Mouse (Mus musculus) thymus, adult 2 months (tissue): ENCODE measurements around the gene Ccm2l. TPM values are rescaled to one million over a fixed set of nuclear protein-coding genes. Genes with fewer than 3 reads are reported as not detected.

ENCODE experiments used
- DNase-seq: peaks from one replicate; pipeline ENCODE4 v3.0.0; 2021
- H3K27ac ChIP-seq: fragments of 200-500 bp; 2 replicates; pipeline ENCODE4 v1.5.1; 2012; ENCODE audit warnings: low read length, control low read depth; ENCODE audit not compliant: control insufficient read depth, insufficient read depth
- H3K27me3 ChIP-seq: fragments of 200-500 bp; 2 replicates; pipeline ENCODE4 v1.6.1; 2012; ENCODE audit warnings: mild to moderate bottlenecking, low read length, moderate library complexity, mixed read lengths; ENCODE audit not compliant: control insufficient read depth, insufficient read depth
- H3K36me3 ChIP-seq: fragments of 200-500 bp; 2 replicates; pipeline ENCODE4 v1.6.1; 2012; ENCODE audit warnings: mild to moderate bottlenecking, low read length, moderate library complexity; ENCODE audit not compliant: control insufficient read depth, insufficient read depth
- H3K4me1 ChIP-seq: fragments of 200-500 bp; replicated peaks from 2 replicates; pipeline ENCODE4 v1.6.1; 2012; ENCODE audit warnings: low read length; ENCODE audit not compliant: control insufficient read depth, insufficient read depth
- H3K4me3 ChIP-seq: fragments of 200-500 bp; 2 replicates; pipeline ENCODE4 v1.5.1; 2012; ENCODE audit warnings: mild to moderate bottlenecking, low read length, control low read depth, moderate library complexity; ENCODE audit not compliant: control insufficient read depth, insufficient read depth
- CTCF ChIP-seq: fragments of 200-500 bp; IDR thresholded peaks from 2 replicates; pipeline ENCODE4 v1.5.1; 2012; ENCODE audit warnings: mild to moderate bottlenecking, control low read depth, low read length, moderate library complexity, borderline replicate concordance; ENCODE audit not compliant: control insufficient read depth, poor library complexity, insufficient read depth; ENCODE audit errors: extremely low read depth
- POLR2A ChIP-seq: fragments of 200-500 bp; IDR thresholded peaks from 2 replicates; pipeline ENCODE4 v1.6.1; 2012; ENCODE audit warnings: mild to moderate bottlenecking, low read length, control low read depth, moderate library complexity; ENCODE audit not compliant: control insufficient read depth, poor library complexity, insufficient read depth; ENCODE audit errors: extremely low read depth
- WGBS: fragments of 180-500 bp; shearing (Covaris S2); methylation state at CpG from one replicate; pipeline ENCODE4 v1.1.7; 2018; 5-methylcytosine and 5-hydroxymethylcytosine counted together
- polyA plus RNA-seq: library from polyadenylated mRNA; depleted of rRNA; stranded (reverse); fragments of >200 nt; gene quantifications from 2 replicates; pipeline ENCODE4 v1.2.3, GENCODE M21; 2012; rRNA removed

Gene Ccm2l
- polyA plus RNA-seq, 1 experiment: 9.2 TPM

DNA sequence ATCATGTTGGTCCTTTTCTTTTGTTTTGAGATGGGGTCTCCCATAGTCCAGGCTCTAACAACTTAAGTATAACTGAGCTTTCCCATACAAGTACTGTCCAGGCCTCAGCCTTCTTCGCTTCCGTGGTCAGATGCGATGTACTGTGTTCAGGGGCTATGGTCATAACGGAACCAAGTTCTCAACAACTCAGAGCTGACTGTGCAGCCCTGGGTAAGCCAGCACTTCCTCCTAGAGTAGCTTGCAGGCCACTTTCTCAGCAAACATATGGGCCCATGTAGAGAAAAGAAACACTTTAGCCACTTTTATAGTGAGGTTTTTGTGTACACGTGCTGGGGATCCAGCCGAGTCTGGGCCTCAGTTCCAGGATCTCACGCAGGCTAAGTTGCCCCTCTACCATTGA, 56.9 kb downstream of the Ccm2l start:
- peaks cover 6% of the 10 kb centered on the region for H3K4me1 ChIP-seq
- DNase-seq: no peak
- TF ChIP-seq POLR2A (no peak), CTCF (no peak)
- H3K36me3 ChIP-seq: no peaks in the 10 kb centered on the region
- no peak overlapping the region for H3K4me3 ChIP-seq
- H3K27me3 ChIP-seq: no peaks in the 10 kb centered on the region
- H3K27ac ChIP-seq: no peak overlapping the region
- 69% methylated on average over 7 of the region's 7 CpGs for WGBS

DNA sequence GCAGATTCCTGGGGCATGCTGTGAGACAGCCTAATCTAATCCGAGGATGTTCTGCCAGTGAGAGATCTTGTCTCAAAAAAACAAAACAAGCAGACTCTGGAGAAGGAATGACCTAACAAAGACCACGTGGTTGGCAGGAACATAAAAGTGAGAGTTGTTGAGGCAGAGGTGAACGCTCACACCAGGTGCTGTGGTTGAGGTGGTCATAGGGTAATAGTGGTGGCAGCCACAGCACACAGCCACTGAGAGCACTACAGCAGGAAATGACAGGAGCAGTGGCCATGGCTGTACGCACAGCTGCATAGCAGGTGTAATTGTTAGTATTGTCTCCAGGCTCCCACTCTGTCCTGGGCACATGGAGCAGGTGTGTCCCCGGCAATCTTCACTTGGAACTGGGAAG, 60.1 kb downstream of the Ccm2l start:
- peak; percentile 6 for DNase-seq
- TF ChIP-seq CTCF: no peak
- TF ChIP-seq POLR2A: no peak
- Histone ChIP-seq H3K36me3 (no peaks in the 10 kb centered on the region), H3K4me3 (no peak overlapping the region), H3K27me3 (no peaks in the 10 kb centered on the region), H3K4me1 (peaks cover 6% of the 10 kb centered on the region), H3K27ac (no peak overlapping the region)
- WGBS: 2% methylated on average over 5 of the region's 5 CpGs

DNA sequence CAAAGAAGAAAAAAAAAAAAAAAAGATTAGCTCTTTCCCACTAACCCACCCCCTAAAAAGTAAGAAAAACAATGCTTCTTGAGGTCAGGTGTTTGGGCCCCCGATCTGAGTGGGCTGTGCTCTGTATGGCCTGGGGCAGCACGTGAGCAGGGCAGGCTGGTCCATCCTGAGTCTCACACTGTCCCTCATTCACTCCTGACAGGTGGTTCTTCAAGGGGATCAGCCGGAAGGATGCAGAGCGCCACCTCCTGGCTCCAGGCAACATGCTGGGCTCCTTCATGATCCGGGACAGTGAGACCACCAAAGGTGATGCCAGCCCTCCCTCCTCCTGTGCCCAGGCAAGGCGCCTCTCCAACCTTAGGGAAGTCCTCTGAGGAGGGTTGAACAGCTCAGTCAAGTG, 65.3 kb downstream of the Ccm2l start:
- 48% methylated on average over 6 of the region's 6 CpGs for WGBS
- Histone ChIP-seq H3K4me3 (no peak overlapping the region), H3K27ac (no peak overlapping the region), H3K4me1 (peaks cover 1% of the 10 kb centered on the region), H3K36me3 (no peaks in the 10 kb centered on the region), H3K27me3 (no peaks in the 10 kb centered on the region)
- peak; percentile 37 for DNase-seq
- peak; percentile 41; the same call in 1 of the 2 replicates for TF ChIP-seq CTCF
- no peak for TF ChIP-seq POLR2A

Other genes with a start within 250 kb of the Ccm2l start
- gene Bcl2l1, start 234.2 kb upstream of the Ccm2l start, polyA plus RNA-seq: 205 and 207 TPM in 2 replicates
- gene Tpx2, start 218.0 kb upstream of the Ccm2l start, polyA plus RNA-seq: 16.1 and 19.1 TPM in 2 replicates
- gene Mylk2, start 154.6 kb upstream of the Ccm2l start, polyA plus RNA-seq: 0.20 and 0.34 TPM in 2 replicates
- 7.7 and 8.6 TPM in 2 replicates for gene Foxs1, start 132.7 kb upstream of the Ccm2l start, polyA plus RNA-seq
- gene Dusp15, start 114.3 kb upstream of the Ccm2l start, polyA plus RNA-seq: 3.8 and 5.7 TPM in 2 replicates
- 2.0 and 2.1 TPM in 2 replicates for gene Ttll9, start 103.5 kb upstream of the Ccm2l start, polyA plus RNA-seq
- gene Pdrg1, start 50.5 kb upstream of the Ccm2l start, polyA plus RNA-seq: 68.0 and 93.1 TPM in 2 replicates
- 0.06 and 0.16 TPM in 2 replicates for gene Xkr7, start 34.1 kb upstream of the Ccm2l start, polyA plus RNA-seq
- gene Hck, start 42.5 kb downstream of the Ccm2l start, polyA plus RNA-seq: 14.6 and 22.1 TPM in 2 replicates
- gene Tm9sf4, start 95.3 kb downstream of the Ccm2l start, polyA plus RNA-seq: 42.5 and 43.9 TPM in 2 replicates
- gene Tspyl3, start 159.5 kb downstream of the Ccm2l start, polyA plus RNA-seq: 44.6 and 45.4 TPM in 2 replicates
- 29.3 and 34.4 TPM in 2 replicates for gene Plagl2, start 175.5 kb downstream of the Ccm2l start, polyA plus RNA-seq
- 30.2 and 30.8 TPM in 2 replicates for gene Pofut1, start 175.6 kb downstream of the Ccm2l start, polyA plus RNA-seq
- 13.0 and 15.7 TPM in 2 replicates for gene Kif3b, start 225.5 kb downstream of the Ccm2l start, polyA plus RNA-seq